Mouse (Mus musculus): ENCODE results near the gene Hist2h2ab.
A peak's percentile ranks its signal among the peaks of the same experiment; 100 is the strongest.

DNA sequence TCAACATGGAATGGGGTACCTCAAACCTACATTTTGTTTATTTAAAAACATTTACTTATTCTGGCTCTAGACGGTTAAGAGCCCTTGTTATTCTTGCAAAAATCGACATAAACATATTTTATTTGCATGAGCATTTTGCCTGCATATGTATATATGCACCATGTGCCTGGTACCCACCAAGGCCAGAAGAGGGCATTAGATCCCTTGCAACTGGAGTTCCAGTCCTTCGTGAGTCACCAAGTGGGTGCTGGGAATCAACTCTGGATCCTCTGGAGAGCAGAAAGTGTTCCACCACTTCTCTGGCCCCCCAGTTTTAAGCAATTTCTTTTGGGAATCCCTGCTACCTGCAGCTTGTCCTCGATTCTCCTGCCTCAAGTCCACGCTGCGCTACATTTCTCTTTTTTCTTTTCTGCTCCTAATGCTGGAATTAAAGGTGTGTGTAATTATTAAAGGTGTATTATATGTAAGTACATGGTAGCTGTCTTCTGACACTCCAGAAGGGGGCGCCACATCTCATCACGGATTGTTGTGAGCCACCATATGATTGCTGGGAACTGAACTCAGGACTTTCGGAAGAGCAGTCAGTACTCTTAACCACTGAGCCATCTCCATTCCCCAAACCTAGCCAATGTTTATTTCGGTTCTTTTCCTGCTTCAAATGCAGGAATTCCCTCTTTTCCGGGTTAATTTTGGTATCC is 23.9 kb upstream of the Hist2h2ab start:
- TF ChIP-seq CTCF (IDR thresholded peaks at IDR 0.05; ENCODE audit: low read depth) (peak; percentile 32), EP300 (optimal IDR thresholded peaks at IDR 0.05) (no peak)

Data from stomach, postnatal 0 days (tissue).